Mouse (Mus musculus) C2C12 (cell line): ENCODE measurements around the gene Slc25a38. TPM values are rescaled to one million over a fixed set of nuclear protein-coding genes. Genes with fewer than 3 reads are reported as not detected.

Source experiments
- H3K27me3 ChIP-seq: one replicate; pipeline ENCODE4 v1.6.1; 2011; ENCODE audit not compliant: control insufficient read depth, insufficient read depth, insufficient read length
- H3K36me3 ChIP-seq: one replicate; pipeline ENCODE4 v1.6.1; 2011; ENCODE audit not compliant: control insufficient read depth, insufficient read depth
- H3K4me3 ChIP-seq: one replicate; pipeline ENCODE4 v1.5.1; 2011; ENCODE audit warnings: mild to moderate bottlenecking, control low read depth; ENCODE audit not compliant: poor library complexity, insufficient read depth, severe bottlenecking
- H3K79me2 ChIP-seq: one replicate; pipeline ENCODE4 v1.6.1; 2011; ENCODE audit not compliant: control insufficient read depth, insufficient read depth
- H3K79me3 ChIP-seq: one replicate; pipeline ENCODE4 v1.6.1; 2011; ENCODE audit warnings: low read depth, control low read depth
- H3ac ChIP-seq: one replicate; pipeline ENCODE3; 2011; ENCODE audit warnings: low read depth; ENCODE audit not compliant: control insufficient read depth, insufficient read length
- CEBPB ChIP-seq: IDR thresholded peaks from one replicate; pipeline ENCODE4 v1.6.1; 2011; ENCODE audit warnings: low read depth, mild to moderate bottlenecking, control low read depth, moderate library complexity
- CTCF ChIP-seq: IDR thresholded peaks from one replicate; pipeline ENCODE4 v1.5.1; 2011; ENCODE audit not compliant: control insufficient read depth, insufficient read depth, insufficient read length
- FOSL1 ChIP-seq: IDR thresholded peaks from one replicate; pipeline ENCODE4 v1.8.0; 2011; ENCODE audit warnings: mild to moderate bottlenecking, low read length; ENCODE audit not compliant: poor library complexity, insufficient read depth, severe bottlenecking
- MAX ChIP-seq: IDR thresholded peaks from one replicate; pipeline ENCODE4 v1.6.1; 2011; ENCODE audit warnings: mild to moderate bottlenecking, control low read depth
- MYOD1 ChIP-seq: IDR thresholded peaks from one replicate; pipeline ENCODE4 v1.6.1; 2011; ENCODE audit warnings: low read depth; ENCODE audit not compliant: control insufficient read depth, insufficient read length
- MYOG ChIP-seq: IDR thresholded peaks from one replicate; pipeline ENCODE4 v1.6.1; 2011; ENCODE audit not compliant: control insufficient read depth, insufficient read length; ENCODE audit errors: extremely low read depth
- USF1 ChIP-seq: IDR thresholded peaks from one replicate; pipeline ENCODE4 v1.6.1; 2011; ENCODE audit warnings: low read depth, mild to moderate bottlenecking, control low read depth, moderate library complexity
- polyA plus RNA-seq: library from polyadenylated mRNA; unstranded; fragments of >200 nt; fragmentation: generic; extraction: Trizol; gene quantifications from one replicate; pipeline ENCODE4 v1.2.1, GENCODE M21; 2012; ENCODE audit warnings: missing spikeins

Slc25a38 gene
- polyA plus RNA-seq, 1 experiment, result 17.1 TPM

DNA sequence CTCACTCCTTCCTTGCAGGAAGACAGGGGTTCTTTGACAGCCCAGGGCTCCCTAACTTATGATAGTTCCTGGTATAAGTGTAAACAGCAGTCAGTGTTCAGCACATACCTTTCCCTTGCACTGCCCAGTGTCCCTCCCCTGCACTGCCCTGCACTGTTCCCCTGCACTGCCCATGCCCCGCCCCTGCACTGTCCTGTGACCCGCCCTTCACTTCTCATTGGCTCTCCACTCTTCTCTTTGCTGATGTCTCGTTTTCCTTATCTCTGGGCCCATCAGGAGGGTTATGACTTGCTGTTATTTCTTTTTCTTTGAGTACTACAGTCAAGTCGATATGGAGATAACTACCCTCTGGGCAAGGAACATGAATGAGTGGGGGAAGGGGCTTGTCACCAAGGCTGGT lies 47.9 kb downstream of the Slc25a38 start:
- no peaks in the 10 kb centered on the region for H3K79me3 ChIP-seq
- H3K79me2 ChIP-seq, result no peaks in the 10 kb centered on the region
- peaks cover 40% of the 10 kb centered on the region for H3K27me3 ChIP-seq
- H3K36me3 ChIP-seq, result no peaks in the 10 kb centered on the region
- no peak overlapping the region for H3ac ChIP-seq
- TF ChIP-seq CTCF (no peak), USF1 (no peak), MYOD1 (no peak), MAX (no peak), CEBPB (no peak), MYOG (no peak), FOSL1 (no peak)
- no peak overlapping the region for H3K4me3 ChIP-seq

- Histone ChIP-seq H3ac (no peak overlapping the region), H3K4me3 (no peak overlapping the region), H3K79me3 (no peaks in the 10 kb centered on the region), H3K79me2 (no peaks in the 10 kb centered on the region), H3K27me3 (peaks cover 25% of the 10 kb centered on the region), H3K36me3 (no peaks in the 10 kb centered on the region)
- TF ChIP-seq MAX (no peak), MYOG (no peak), CTCF (no peak), FOSL1 (no peak), CEBPB (no peak), USF1 (no peak), MYOD1 (no peak)
These were observed 53.7 kb downstream of the Slc25a38 start for GRCm38 (mm10) chr9:120163862-120164261.

DNA sequence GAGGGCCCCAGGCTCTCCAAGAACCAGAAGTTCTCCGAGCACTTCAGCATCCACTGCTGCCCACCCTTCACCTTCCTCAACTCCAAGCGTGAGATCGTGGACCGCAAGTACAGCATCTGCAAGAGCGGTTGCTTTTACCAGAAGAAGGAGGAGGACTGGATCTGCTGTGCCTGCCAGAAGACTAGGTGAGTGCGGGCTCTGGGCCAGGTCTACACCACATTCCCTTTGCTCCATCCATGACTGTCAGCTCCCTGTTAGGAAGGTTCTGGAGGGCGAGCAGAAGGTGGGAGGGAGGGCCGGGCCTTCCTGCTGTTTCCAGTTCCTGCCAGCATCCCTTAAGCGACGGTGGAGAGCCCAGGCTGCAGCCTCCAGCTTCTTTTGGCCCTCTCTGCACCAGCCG lies 57.7 kb downstream of the Slc25a38 start:
- Histone ChIP-seq H3K79me2 (no peaks in the 10 kb centered on the region), H3ac (no peak overlapping the region), H3K4me3 (no peak overlapping the region), H3K36me3 (no peaks in the 10 kb centered on the region), H3K79me3 (no peaks in the 10 kb centered on the region), H3K27me3 (peaks cover 40% of the 10 kb centered on the region)
- TF ChIP-seq MYOD1, result no peak
- TF ChIP-seq CTCF, result no peak
- TF ChIP-seq USF1, result no peak

GRCm38 (mm10) chr9:120171295-120171694 lies 61.1 kb downstream of the Slc25a38 start:
- Histone ChIP-seq H3K27me3 (peaks cover 54% of the 10 kb centered on the region), H3K79me2 (no peaks in the 10 kb centered on the region), H3K36me3 (no peaks in the 10 kb centered on the region), H3ac (no peak overlapping the region), H3K4me3 (no peak overlapping the region), H3K79me3 (no peaks in the 10 kb centered on the region)
- TF ChIP-seq MYOG, result no peak
- TF ChIP-seq FOSL1, result no peak
- TF ChIP-seq MAX, result no peak
- TF ChIP-seq CEBPB, result no peak
- no peak for TF ChIP-seq CTCF
- no peak for TF ChIP-seq USF1
- TF ChIP-seq MYOD1, result no peak

Other genes with a start within 250 kb of the Slc25a38 start
- gene Wdr48, start 215.5 kb upstream of the Slc25a38 start, polyA plus RNA-seq, result 16.8 TPM
- 11.0 TPM for gene Gorasp1, start 172.8 kb upstream of the Slc25a38 start, polyA plus RNA-seq
- 0.06 TPM for gene Ttc21a, start 172.8 kb upstream of the Slc25a38 start, polyA plus RNA-seq
- 21.2 TPM for gene Csrnp1, start 125.7 kb upstream of the Slc25a38 start, polyA plus RNA-seq
- 3.5 TPM for gene Xirp1, start 86.8 kb upstream of the Slc25a38 start, polyA plus RNA-seq
- 0.04 TPM for gene Cx3cr1, start 40.5 kb upstream of the Slc25a38 start, polyA plus RNA-seq
- gene Ccr8, start 18.3 kb upstream of the Slc25a38 start, polyA plus RNA-seq, result not detected
- gene Rpsa, start 17.3 kb downstream of the Slc25a38 start, polyA plus RNA-seq, result 3,947 TPM
- gene Mobp, start 39.3 kb downstream of the Slc25a38 start, polyA plus RNA-seq, result not detected
- not detected for gene Myrip, start 191.1 kb downstream of the Slc25a38 start, polyA plus RNA-seq